Mouse (Mus musculus): ENCODE measurements around the gene Itprip. TPM values are rescaled to one million over a fixed set of nuclear protein-coding genes. Genes with fewer than 3 reads are reported as not detected.
A peak's percentile ranks its signal among the peaks of the same experiment; 100 is the strongest.

The Itprip gene
- polyA plus RNA-seq, 1 experiment = 54.1 TPM

DNA sequence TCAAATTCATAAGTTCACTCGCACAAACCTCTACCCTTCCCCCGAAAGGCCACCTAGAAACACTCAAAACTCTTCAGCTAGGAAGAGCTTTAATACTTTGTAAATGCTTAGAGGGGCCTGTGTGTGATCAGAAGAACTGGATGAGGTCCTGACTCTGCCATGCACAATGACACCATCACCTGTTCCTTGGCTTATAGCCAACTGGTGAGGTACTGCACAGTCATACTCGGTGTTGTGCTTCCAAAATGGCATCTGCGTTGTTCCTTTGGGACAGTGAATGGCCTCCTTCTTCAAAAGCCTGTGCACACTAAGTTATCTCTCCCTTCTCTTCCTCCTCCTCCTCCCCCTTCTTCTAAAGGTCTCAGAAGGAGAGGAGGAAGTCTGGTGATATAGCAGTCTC lies 8.3 kb downstream of the Itprip start:
- peaks cover 31% of the 10 kb centered on the region for H3K36me3 ChIP-seq (ENCODE audit: control insufficient read depth, insufficient read depth)
- H3K79me2 ChIP-seq (ENCODE audit: control insufficient read depth, insufficient read depth) = peaks cover 89% of the 10 kb centered on the region
- no peaks in the 10 kb centered on the region for H3K27me3 ChIP-seq (ENCODE audit: control insufficient read depth, insufficient read depth, insufficient read length)
- peak overlapping the region; percentile 55 for H3K4me2 ChIP-seq (ENCODE audit: low read depth)
- no peak overlapping the region for H3K4me3 ChIP-seq
- H3ac ChIP-seq (ENCODE audit: control insufficient read depth, insufficient read length) = no peak overlapping the region
- no peak for TF ChIP-seq E2F4 (IDR thresholded peaks at IDR 0.05; ENCODE audit: insufficient read depth)
- TF ChIP-seq USF1 (IDR thresholded peaks at IDR 0.05; ENCODE audit: low read depth) = no peak
- TF ChIP-seq POLR2AphosphoS2 (IDR thresholded peaks at IDR 0.05; ENCODE audit: insufficient read length, low read depth) = no peak
- TF ChIP-seq MYOG (IDR thresholded peaks at IDR 0.05; ENCODE audit: control insufficient read depth in 1 of 3, insufficient read depth in 1 of 3, insufficient read length in 2 of 3, low read depth in 2 of 3) = no peak
- no peak for TF ChIP-seq SRF (IDR thresholded peaks at IDR 0.05; ENCODE audit: control insufficient read depth, insufficient read length, low read depth)
- no peak for TF ChIP-seq MYOD1 (IDR thresholded peaks at IDR 0.05; ENCODE audit: control insufficient read depth in 1 of 3, insufficient read length in 2 of 3, low read depth in 2 of 3)
- TF ChIP-seq MAX (IDR thresholded peaks at IDR 0.05; ENCODE audit: low read depth) = no peak
- no peak for TF ChIP-seq TCF3 (IDR thresholded peaks at IDR 0.05; ENCODE audit: insufficient read length, low read depth)
- TF ChIP-seq REST (IDR thresholded peaks at IDR 0.05; ENCODE audit: insufficient read depth, insufficient read length) = no peak
- TF ChIP-seq POLR2A (IDR thresholded peaks at IDR 0.05; ENCODE audit: insufficient read length, low read depth) = no peak
- TF ChIP-seq CEBPB (IDR thresholded peaks at IDR 0.05; ENCODE audit: insufficient read depth, poor library complexity, severe bottlenecking) = no peak
- no peak for TF ChIP-seq TCF12 (IDR thresholded peaks at IDR 0.05; ENCODE audit: insufficient read depth, poor library complexity, severe bottlenecking)

DNA sequence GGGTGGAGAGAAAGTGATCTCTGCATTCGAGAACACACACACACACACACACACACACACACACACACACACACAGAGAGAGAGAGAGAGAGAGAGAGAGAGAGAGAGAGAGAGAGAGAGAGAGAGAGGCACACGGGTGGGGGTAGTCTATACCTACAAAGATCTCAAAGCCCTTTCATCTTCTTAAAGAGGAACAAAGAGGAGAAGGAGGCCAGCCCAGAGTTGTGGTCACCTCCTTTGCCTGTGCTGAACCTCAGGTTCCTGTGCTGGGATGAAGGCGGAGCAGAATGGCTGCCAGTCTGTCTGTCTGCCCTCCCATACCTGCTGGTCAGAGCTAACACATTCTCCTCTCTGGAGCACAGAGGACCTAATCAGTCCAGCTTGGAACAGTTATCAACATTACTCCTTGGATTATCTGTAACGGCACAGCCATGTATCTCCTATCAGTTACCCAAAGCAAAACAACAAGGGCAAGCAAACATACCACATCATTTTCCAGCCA lies 8.9 kb downstream of the Itprip start:
- Histone ChIP-seq H3K36me3 (ENCODE audit: control insufficient read depth, insufficient read depth) (peaks cover 31% of the 10 kb centered on the region), H3K4me3 (no peak overlapping the region)

DNA sequence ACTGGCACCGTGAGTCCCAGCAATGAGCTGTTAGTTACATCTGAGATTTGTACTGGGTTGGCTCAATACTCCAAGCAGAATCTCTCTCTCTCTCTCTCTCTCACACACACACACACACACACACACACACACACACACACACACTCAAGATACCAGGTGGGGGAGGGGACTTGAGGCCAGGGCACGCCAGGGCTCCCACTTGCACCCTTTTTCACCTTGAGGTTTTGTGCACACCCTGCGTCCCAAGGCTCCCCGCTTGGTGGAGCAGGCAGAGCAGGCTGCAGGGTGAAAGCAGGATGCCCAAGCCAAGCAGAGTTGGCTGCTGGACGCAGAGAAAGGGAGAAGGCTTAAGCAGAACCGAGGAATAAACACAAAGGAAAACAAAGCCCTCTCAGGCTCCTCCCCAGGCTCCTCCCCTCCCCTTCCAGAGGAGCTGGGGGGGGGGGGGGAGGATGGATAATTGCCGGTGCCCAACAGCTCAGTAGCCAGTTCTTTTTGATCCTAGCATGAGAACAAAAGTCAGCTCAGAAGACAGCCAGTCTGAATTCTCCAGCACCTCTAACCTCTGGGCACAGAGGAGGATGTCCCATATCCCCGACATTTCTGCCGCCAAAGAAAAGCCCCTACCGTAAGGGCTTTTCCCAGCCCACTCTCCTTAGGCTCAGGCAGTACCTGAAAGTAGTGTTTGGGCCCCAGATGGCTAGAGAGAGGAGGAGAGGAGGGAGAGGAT lies 9.5 kb downstream of the Itprip start:
- H3K4me2 ChIP-seq (ENCODE audit: low read depth) = peak overlapping the region; percentile 55
- H3ac ChIP-seq (ENCODE audit: control insufficient read depth, insufficient read length) = no peak overlapping the region
- H3K36me3 ChIP-seq (ENCODE audit: control insufficient read depth, insufficient read depth) = peaks cover 31% of the 10 kb centered on the region
- H3K27me3 ChIP-seq (ENCODE audit: control insufficient read depth, insufficient read depth, insufficient read length) = no peaks in the 10 kb centered on the region
- H3K4me3 ChIP-seq = no peak overlapping the region
- TF ChIP-seq MYOG (IDR thresholded peaks at IDR 0.05; ENCODE audit: control insufficient read depth in 1 of 3, insufficient read depth in 1 of 3, insufficient read length in 2 of 3, low read depth in 2 of 3) = no peak
- TF ChIP-seq SRF (IDR thresholded peaks at IDR 0.05; ENCODE audit: control insufficient read depth, insufficient read length, low read depth) = no peak
- TF ChIP-seq POLR2A (IDR thresholded peaks at IDR 0.05; ENCODE audit: insufficient read length, low read depth) = no peak
- no peak for TF ChIP-seq MAX (IDR thresholded peaks at IDR 0.05; ENCODE audit: low read depth)
- no peak for TF ChIP-seq POLR2AphosphoS2 (IDR thresholded peaks at IDR 0.05; ENCODE audit: insufficient read length, low read depth)
- TF ChIP-seq USF1 (IDR thresholded peaks at IDR 0.05; ENCODE audit: low read depth) = no peak
- no peak for TF ChIP-seq TCF3 (IDR thresholded peaks at IDR 0.05; ENCODE audit: insufficient read length, low read depth)
- no peak for TF ChIP-seq CEBPB (IDR thresholded peaks at IDR 0.05; ENCODE audit: insufficient read depth, poor library complexity, severe bottlenecking)
- no peak for TF ChIP-seq REST (IDR thresholded peaks at IDR 0.05; ENCODE audit: insufficient read depth, insufficient read length)
- TF ChIP-seq TCF12 (IDR thresholded peaks at IDR 0.05; ENCODE audit: insufficient read depth, poor library complexity, severe bottlenecking) = no peak
- no peak for TF ChIP-seq E2F4 (IDR thresholded peaks at IDR 0.05; ENCODE audit: insufficient read depth)
- TF ChIP-seq MYOD1 (IDR thresholded peaks at IDR 0.05; ENCODE audit: control insufficient read depth in 1 of 3, insufficient read length in 2 of 3, low read depth in 2 of 3) = no peak
- peaks cover 87% of the 10 kb centered on the region for H3K79me2 ChIP-seq (ENCODE audit: control insufficient read depth, insufficient read depth)

More for the DNA sequence above, 8.9 kb downstream of the Itprip start:
- peaks cover 89% of the 10 kb centered on the region for H3K79me2 ChIP-seq (ENCODE audit: control insufficient read depth, insufficient read depth)
- H3K27me3 ChIP-seq (ENCODE audit: control insufficient read depth, insufficient read depth, insufficient read length) = no peaks in the 10 kb centered on the region
- H3ac ChIP-seq (ENCODE audit: control insufficient read depth, insufficient read length) = no peak overlapping the region
- peak overlapping the region; percentile 55 for H3K4me2 ChIP-seq (ENCODE audit: low read depth)
- TF ChIP-seq E2F4 (IDR thresholded peaks at IDR 0.05; ENCODE audit: insufficient read depth) = no peak
- no peak for TF ChIP-seq MYOD1 (IDR thresholded peaks at IDR 0.05; ENCODE audit: control insufficient read depth in 1 of 3, insufficient read length in 2 of 3, low read depth in 2 of 3)
- no peak for TF ChIP-seq POLR2AphosphoS2 (IDR thresholded peaks at IDR 0.05; ENCODE audit: insufficient read length, low read depth)
- no peak for TF ChIP-seq SRF (IDR thresholded peaks at IDR 0.05; ENCODE audit: control insufficient read depth, insufficient read length, low read depth)
- no peak for TF ChIP-seq MAX (IDR thresholded peaks at IDR 0.05; ENCODE audit: low read depth)
- TF ChIP-seq TCF12 (IDR thresholded peaks at IDR 0.05; ENCODE audit: insufficient read depth, poor library complexity, severe bottlenecking) = no peak
- no peak for TF ChIP-seq CEBPB (IDR thresholded peaks at IDR 0.05; ENCODE audit: insufficient read depth, poor library complexity, severe bottlenecking)
- TF ChIP-seq TCF3 (IDR thresholded peaks at IDR 0.05; ENCODE audit: insufficient read length, low read depth) = no peak
- no peak for TF ChIP-seq REST (IDR thresholded peaks at IDR 0.05; ENCODE audit: insufficient read depth, insufficient read length)
- TF ChIP-seq USF1 (IDR thresholded peaks at IDR 0.05; ENCODE audit: low read depth) = no peak
- no peak for TF ChIP-seq POLR2A (IDR thresholded peaks at IDR 0.05; ENCODE audit: insufficient read length, low read depth)
- TF ChIP-seq MYOG (IDR thresholded peaks at IDR 0.05; ENCODE audit: control insufficient read depth in 1 of 3, insufficient read depth in 1 of 3, insufficient read length in 2 of 3, low read depth in 2 of 3) = no peak

DNA sequence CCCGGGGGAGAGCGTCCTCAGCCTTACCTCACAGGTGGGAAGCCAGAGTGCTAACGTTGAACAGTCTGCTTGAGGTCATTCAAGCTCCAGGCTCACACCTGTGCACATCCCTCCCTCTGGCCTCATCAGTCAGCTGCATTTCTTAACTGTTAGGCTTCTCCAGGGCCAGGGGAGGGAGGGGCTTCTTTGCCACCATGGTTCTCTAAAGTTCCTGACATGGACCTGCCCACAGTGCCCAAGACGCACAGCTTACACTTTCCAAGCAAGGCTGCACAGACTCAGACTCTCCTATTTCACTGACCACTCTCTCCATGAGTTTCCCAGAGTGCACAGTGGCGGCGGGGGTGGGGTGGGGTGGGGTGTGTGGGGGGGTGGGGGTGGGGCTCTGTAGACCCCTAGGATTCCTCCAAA lies 10.1 kb downstream of the Itprip start:
- H3K36me3 ChIP-seq (ENCODE audit: control insufficient read depth, insufficient read depth) = peaks cover 31% of the 10 kb centered on the region
- H3K79me2 ChIP-seq (ENCODE audit: control insufficient read depth, insufficient read depth) = peaks cover 87% of the 10 kb centered on the region
- H3K4me2 ChIP-seq (ENCODE audit: low read depth) = no peak overlapping the region
- TF ChIP-seq POLR2A (IDR thresholded peaks at IDR 0.05; ENCODE audit: insufficient read length, low read depth) (no peak), CEBPB (IDR thresholded peaks at IDR 0.05; ENCODE audit: insufficient read depth, poor library complexity, severe bottlenecking) (no peak), POLR2AphosphoS2 (IDR thresholded peaks at IDR 0.05; ENCODE audit: insufficient read length, low read depth) (no peak)
- no peak overlapping the region for H3ac ChIP-seq (ENCODE audit: control insufficient read depth, insufficient read length)
- no peaks in the 10 kb centered on the region for H3K27me3 ChIP-seq (ENCODE audit: control insufficient read depth, insufficient read depth, insufficient read length)
- H3K4me3 ChIP-seq = no peak overlapping the region
